Mouse (Mus musculus) kidney, embryonic 14.5 days (tissue): Measurements from ENCODE around the gene Mbnl2. TPM values are rescaled to one million over a fixed set of nuclear protein-coding genes. Genes with fewer than 3 reads are reported as not detected.

Source experiments
- ATAC-seq: fragments of 200-750 bp; cut with Nextera tagmentation; 2 replicates; pipeline ENCODE4 v1.8.0; 2017; ENCODE audit warnings: moderate number of reproducible peaks, mild to moderate bottlenecking, moderate TSS enrichment, moderate library complexity; ENCODE audit not compliant: low FRiP score, low TSS enrichment
- H3K27ac ChIP-seq: fragments of 300-500 bp; sonication (generic); 2 replicates; pipeline ENCODE4 v1.5.1; 2014; ENCODE audit warnings: low read depth, mild to moderate bottlenecking, low read length, moderate library complexity, mixed read lengths
- H3K27me3 ChIP-seq: fragments of 300-500 bp; sonication (generic); 2 replicates; pipeline ENCODE4 v1.6.1; 2014; ENCODE audit warnings: mild to moderate bottlenecking, low read length; ENCODE audit not compliant: control insufficient read depth, insufficient read depth
- H3K36me3 ChIP-seq: fragments of 300-500 bp; sonication (generic); 2 replicates; pipeline ENCODE4 v1.6.1; 2014; ENCODE audit warnings: low read length, mixed read lengths; ENCODE audit not compliant: control insufficient read depth, insufficient read depth
- H3K4me1 ChIP-seq: fragments of 300-500 bp; sonication (generic); 2 replicates; pipeline ENCODE4 v1.6.1; 2014; ENCODE audit warnings: low read length, mixed read lengths; ENCODE audit not compliant: control insufficient read depth, insufficient read depth
- H3K4me2 ChIP-seq: fragments of 300-500 bp; sonication (generic); replicated peaks from 2 replicates; pipeline ENCODE4 v1.6.1; 2014; ENCODE audit warnings: low read depth, mild to moderate bottlenecking, low read length
- H3K4me3 ChIP-seq: fragments of 300-500 bp; sonication (generic); 2 replicates; pipeline ENCODE4 v1.5.1; 2014; ENCODE audit warnings: mild to moderate bottlenecking, low read length
- H3K9ac ChIP-seq: fragments of 300-500 bp; sonication (generic); 2 replicates; pipeline ENCODE4 v1.6.1; 2014; ENCODE audit warnings: low read depth, mild to moderate bottlenecking, low read length, moderate library complexity
- H3K9me3 ChIP-seq: fragments of 300-500 bp; sonication (generic); 2 replicates; pipeline ENCODE4 v1.6.1; 2016; ENCODE audit warnings: low read length; ENCODE audit not compliant: control insufficient read depth
- WGBS: fragments of 180-500 bp; shearing (Covaris S2); extraction: QIAGEN DNeasy Blood & Tissue Kit; methylation state at CpG from one replicate; pipeline ENCODE4 v1.1.7; 2014; 5-methylcytosine and 5-hydroxymethylcytosine counted together
- polyA plus RNA-seq: library from polyadenylated mRNA; unstranded; fragments of >200 nt; fragmentation: Nextera tagmentation; extraction: Ambion mirVana; gene quantifications from 2 replicates; pipeline ENCODE4 v1.2.1, GENCODE M21; 2014

Mbnl2 gene
- polyA plus RNA-seq, 1 experiment from 2014 or later, result 84.9 TPM

- H3K4me1 ChIP-seq, result peaks cover 52% of the 10 kb centered on the region
Measured at GRCm38 (mm10) chr14:120283787-120284186, 8.3 kb downstream of the Mbnl2 start.

DNA sequence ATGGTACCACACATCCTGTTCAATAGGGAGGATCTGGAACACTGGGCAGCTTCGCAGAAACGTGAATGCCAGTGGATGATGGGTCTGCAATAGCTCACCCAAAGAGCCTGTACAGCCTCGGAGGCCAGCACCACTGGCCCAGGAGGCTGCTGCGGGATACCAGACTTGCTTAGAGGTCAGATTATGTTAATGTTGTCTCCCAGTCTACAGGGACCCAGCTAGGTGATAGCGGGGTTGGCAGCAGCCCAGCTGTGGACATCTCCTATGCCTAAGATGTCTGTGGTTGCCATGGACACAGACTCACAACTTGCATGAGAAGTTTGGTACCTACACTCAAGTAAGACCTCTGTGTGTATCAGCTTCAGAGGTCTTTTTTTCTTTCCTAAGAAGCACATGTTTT, 9.0 kb downstream of the Mbnl2 start:
- no peak overlapping the region for H3K4me3 ChIP-seq
- H3K4me2 ChIP-seq, result no peak overlapping the region
- H3K27ac ChIP-seq, result no peak overlapping the region
- ATAC-seq, result no peak
- no peaks in the 10 kb centered on the region for H3K36me3 ChIP-seq
- no peaks in the 10 kb centered on the region for H3K9me3 ChIP-seq
- no peak overlapping the region for H3K9ac ChIP-seq
- H3K4me1 ChIP-seq, result peaks cover 51% of the 10 kb centered on the region
- 82% methylated on average over 5 of the region's 5 CpGs for WGBS
- no peaks in the 10 kb centered on the region for H3K27me3 ChIP-seq

More at GRCm38 (mm10) chr14:120283787-120284186, 8.3 kb downstream of the Mbnl2 start:
- Histone ChIP-seq H3K9me3 (no peaks in the 10 kb centered on the region), H3K9ac (no peak overlapping the region), H3K4me3 (no peak overlapping the region), H3K4me2 (no peak overlapping the region), H3K36me3 (no peaks in the 10 kb centered on the region), H3K27me3 (no peaks in the 10 kb centered on the region), H3K27ac (no peak overlapping the region)
- no peak for ATAC-seq
- WGBS, result 58% methylated on average over 8 of the region's 8 CpGs

DNA sequence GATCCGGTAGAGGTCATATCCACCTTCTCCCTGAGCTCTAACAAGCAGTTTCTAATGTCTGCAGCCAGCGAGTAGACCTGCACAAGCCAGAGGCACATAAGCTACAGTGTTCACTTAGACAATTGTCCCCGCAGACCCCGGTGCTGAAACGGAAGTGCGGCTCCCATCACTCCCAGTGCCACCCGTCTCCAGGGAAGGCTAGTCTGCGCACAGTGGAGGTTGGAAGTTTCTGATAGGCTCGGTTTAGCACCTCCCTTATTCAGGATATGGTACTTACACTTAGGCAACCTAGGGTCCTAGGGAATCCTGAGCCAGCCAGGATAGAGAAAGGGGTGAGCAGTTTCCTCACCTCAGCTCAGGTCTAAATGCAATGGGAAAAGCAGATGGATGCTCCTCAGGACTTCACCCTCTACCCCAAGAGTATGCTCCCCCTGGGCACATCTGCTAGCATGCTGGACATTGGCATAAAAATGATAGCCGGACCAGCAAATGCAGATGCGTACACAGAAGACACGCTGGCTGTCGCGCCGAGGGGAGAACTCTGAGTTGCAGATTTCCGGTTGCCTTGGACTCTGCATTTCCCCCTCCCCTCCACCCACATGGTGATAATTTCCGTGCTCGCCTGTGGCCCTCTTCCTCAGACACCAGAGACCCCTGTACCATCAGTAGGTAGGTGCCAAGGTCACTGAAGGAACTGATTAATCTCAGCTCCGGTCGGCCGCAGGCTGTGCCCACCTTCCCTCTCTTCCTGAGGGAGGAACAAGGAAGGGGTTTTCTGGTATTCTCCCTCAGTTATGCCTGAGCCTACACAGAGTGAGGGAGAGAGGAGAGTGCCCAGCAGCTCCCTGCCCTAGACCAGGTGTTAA, 11.9 kb downstream of the Mbnl2 start:
- WGBS, result 35% methylated on average over 21 of the region's 21 CpGs
- peak overlapping the region; percentile 51; the same call in 1 of the 2 replicates for H3K27ac ChIP-seq
- no peaks in the 10 kb centered on the region for H3K9me3 ChIP-seq
- no peak overlapping the region for H3K9ac ChIP-seq
- ATAC-seq, result 0 out of 2 replicates have a peak, but pooled peaks have one; percentile 13
- H3K4me2 ChIP-seq, result no peak overlapping the region; the same call in 1 of the 2 replicates
- 0 out of 2 replicates have a peak, but pooled peaks cover 2% of the 10 kb centered on the region for H3K36me3 ChIP-seq
- H3K4me1 ChIP-seq, result peaks cover 46% of the 10 kb centered on the region
- H3K4me3 ChIP-seq, result no peak overlapping the region
- no peaks in the 10 kb centered on the region for H3K27me3 ChIP-seq

- peaks cover 50% of the 10 kb centered on the region for H3K4me1 ChIP-seq
- no peak overlapping the region for H3K4me3 ChIP-seq
- H3K9ac ChIP-seq, result no peak overlapping the region
- H3K4me2 ChIP-seq, result no peak overlapping the region; the same call in 1 of the 2 replicates
- no peak for ATAC-seq
- peak overlapping the region; percentile 51; the same call in 1 of the 2 replicates for H3K27ac ChIP-seq
- H3K9me3 ChIP-seq, result no peaks in the 10 kb centered on the region
- no peaks in the 10 kb centered on the region for H3K27me3 ChIP-seq
- H3K36me3 ChIP-seq, result 0 out of 2 replicates have a peak, but pooled peaks cover 2% of the 10 kb centered on the region
Measured at GRCm38 (mm10) chr14:120287987-120288275, 12.5 kb downstream of the Mbnl2 start.

DNA sequence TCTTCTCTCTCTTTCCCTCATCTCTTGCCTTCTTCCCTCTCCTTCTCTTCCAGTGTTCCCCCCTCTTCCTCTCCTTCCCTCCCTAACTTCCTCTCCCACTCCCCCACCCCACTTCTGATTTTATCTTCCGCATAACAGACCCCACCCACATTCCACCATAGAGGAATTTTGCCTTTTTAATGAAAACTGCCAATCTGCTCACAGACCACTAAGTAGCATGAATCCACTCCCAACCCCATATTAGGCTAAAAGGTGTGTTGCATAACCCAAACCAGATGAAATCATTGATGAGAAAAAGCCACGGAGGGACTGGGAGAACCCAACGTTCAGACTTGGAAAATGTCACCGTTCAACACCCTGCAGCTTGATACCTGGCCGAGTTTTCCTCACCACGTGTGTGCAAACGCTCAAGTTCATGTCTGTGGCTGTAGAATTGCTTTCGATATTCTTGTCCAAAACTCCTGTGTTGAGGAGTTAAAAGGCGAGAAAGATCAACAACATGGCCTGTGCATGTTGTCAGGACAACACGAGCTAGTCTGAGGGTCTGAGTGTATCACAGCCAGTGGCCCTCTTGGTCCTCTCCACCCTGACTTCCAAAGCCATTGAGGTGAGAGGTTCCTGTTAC, 13.0 kb downstream of the Mbnl2 start:
- 72% methylated on average over 10 of the region's 10 CpGs for WGBS
- no peak for ATAC-seq
- Histone ChIP-seq H3K4me2 (no peak overlapping the region), H3K4me1 (peaks cover 50% of the 10 kb centered on the region), H3K36me3 (0 out of 2 replicates have a peak, but pooled peaks cover 2% of the 10 kb centered on the region), H3K27ac (no peak overlapping the region), H3K4me3 (no peak overlapping the region), H3K27me3 (no peaks in the 10 kb centered on the region), H3K9ac (no peak overlapping the region), H3K9me3 (no peaks in the 10 kb centered on the region)

DNA sequence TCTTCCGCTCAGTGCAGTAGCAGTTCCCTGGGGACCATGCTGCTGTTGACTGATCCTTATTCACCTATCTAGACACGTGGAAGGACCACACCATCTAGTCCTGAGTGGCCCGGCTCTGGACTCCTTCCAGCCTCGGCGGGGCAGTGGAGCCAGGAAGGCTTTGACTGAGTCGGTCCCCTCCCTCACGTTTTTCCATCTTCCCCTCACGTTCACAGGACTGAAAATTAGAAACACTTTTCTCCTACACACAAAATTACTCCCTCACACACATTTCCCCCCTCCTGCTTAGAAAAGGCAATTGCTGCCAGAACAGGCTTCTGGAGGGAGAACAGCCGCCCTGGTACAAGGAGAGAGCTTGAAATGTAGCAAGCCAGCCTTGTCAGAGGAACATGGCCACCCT, 13.6 kb downstream of the Mbnl2 start:
- ATAC-seq, result no peak
- 57% methylated on average over 9 of the region's 9 CpGs for WGBS
- Histone ChIP-seq H3K27ac (no peak overlapping the region), H3K27me3 (no peaks in the 10 kb centered on the region), H3K4me2 (no peak overlapping the region), H3K4me3 (no peak overlapping the region), H3K36me3 (0 out of 2 replicates have a peak, but pooled peaks cover 2% of the 10 kb centered on the region), H3K9me3 (no peaks in the 10 kb centered on the region), H3K4me1 (peaks cover 50% of the 10 kb centered on the region), H3K9ac (no peak overlapping the region)

DNA sequence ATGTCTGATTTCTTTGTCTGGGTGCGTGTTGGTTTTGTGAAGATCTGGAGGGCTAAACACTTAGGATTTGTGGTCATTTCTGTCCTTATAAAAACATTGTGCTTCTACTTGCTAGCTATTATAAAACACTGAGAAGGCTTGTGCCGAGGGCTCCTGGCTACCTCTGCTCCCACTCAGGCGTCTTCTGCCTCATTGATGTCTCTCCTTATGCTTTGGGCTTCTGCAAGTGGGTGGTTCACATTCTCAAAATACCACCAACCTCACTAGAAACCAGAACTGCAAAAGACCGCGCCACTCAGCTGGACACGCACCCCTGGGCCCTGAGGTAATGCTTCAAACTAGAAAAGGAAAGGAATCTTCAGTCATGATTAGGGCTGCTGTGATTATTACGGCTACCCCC, 14.1 kb downstream of the Mbnl2 start:
- Histone ChIP-seq H3K4me2 (no peak overlapping the region), H3K4me3 (no peak overlapping the region), H3K27me3 (no peaks in the 10 kb centered on the region), H3K4me1 (peaks cover 50% of the 10 kb centered on the region), H3K9ac (no peak overlapping the region), H3K36me3 (0 out of 2 replicates have a peak, but pooled peaks cover 2% of the 10 kb centered on the region), H3K9me3 (no peaks in the 10 kb centered on the region), H3K27ac (no peak overlapping the region)
- ATAC-seq, result no peak
- WGBS, result 74% methylated on average over 7 of the region's 7 CpGs

DNA sequence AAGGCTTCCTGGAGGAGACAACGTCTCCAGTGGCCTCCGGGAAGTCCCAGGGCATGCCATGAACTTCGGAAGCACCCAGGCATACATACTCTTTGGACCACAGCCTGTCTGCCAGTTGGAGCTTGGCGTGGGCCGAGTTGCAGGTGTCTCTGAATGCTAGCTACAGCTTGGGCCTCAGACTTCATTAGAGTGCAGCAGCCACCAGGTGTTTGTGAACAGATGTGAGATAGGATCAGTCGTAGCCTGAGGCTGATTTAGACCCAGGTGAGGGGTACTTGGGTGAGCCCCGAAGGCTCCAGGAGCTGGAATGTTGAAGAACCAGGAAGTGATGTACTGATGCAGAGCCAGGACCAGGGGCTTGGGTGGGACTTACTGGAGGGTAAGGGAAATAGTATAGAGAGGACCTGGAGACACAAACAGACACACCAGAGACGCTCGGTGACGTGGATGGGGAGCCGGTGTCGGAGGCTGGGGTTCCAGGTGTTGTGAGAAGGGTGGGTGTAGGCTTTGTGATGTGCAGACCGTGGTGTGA, 15.8 kb downstream of the Mbnl2 start:
- peaks cover 52% of the 10 kb centered on the region for H3K4me1 ChIP-seq
- 0 out of 2 replicates have a peak, but pooled peaks cover 2% of the 10 kb centered on the region for H3K36me3 ChIP-seq
- no peak overlapping the region for H3K9ac ChIP-seq
- no peak overlapping the region for H3K4me2 ChIP-seq
- no peaks in the 10 kb centered on the region for H3K9me3 ChIP-seq
- 82% methylated on average over 13 of the region's 13 CpGs for WGBS
- no peaks in the 10 kb centered on the region for H3K27me3 ChIP-seq
- H3K4me3 ChIP-seq, result no peak overlapping the region
- no peak overlapping the region for H3K27ac ChIP-seq
- ATAC-seq, result no peak

GRCm38 (mm10) chr14:120292133-120292532, 16.7 kb downstream of the Mbnl2 start:
- H3K9me3 ChIP-seq, result no peaks in the 10 kb centered on the region
- no peak overlapping the region for H3K9ac ChIP-seq
- no peak overlapping the region for H3K4me2 ChIP-seq
- H3K27ac ChIP-seq, result no peak overlapping the region
- 0 out of 2 replicates have a peak, but pooled peaks cover 2% of the 10 kb centered on the region for H3K36me3 ChIP-seq
- WGBS, result 67% methylated on average over 5 of the region's 5 CpGs
- peaks cover 52% of the 10 kb centered on the region for H3K4me1 ChIP-seq
- no peak for ATAC-seq
- H3K4me3 ChIP-seq, result no peak overlapping the region
- no peaks in the 10 kb centered on the region for H3K27me3 ChIP-seq
